Mouse (Mus musculus) CD4-positive, CD25-positive, alpha-beta regulatory T cell, adult 9 weeks (primary cell): Measurements from ENCODE around the gene Dock7. TPM values are rescaled to one million over a fixed set of nuclear protein-coding genes. Genes with fewer than 3 reads are reported as not detected.

Experiments
- polyA plus RNA-seq: library from polyadenylated mRNA; unstranded; fragments of 100-300 nt; shearing (Covaris generic); gene quantifications from one replicate; pipeline ENCODE4 v1.2.1, GENCODE M21; 2017

The Dock7 gene
- 0.33 TPM for polyA plus RNA-seq

GRCm38 (mm10) chr4:99120211-99121122, at the start of gene Dock7:
TSS of gene Dock7 (minus strand) at chr4:99120915.

GRCm38 (mm10) chr4:99030686-99031085, 90.0 kb downstream of the Dock7 start, which contains the start of gene Angptl3:
TSS of gene Angptl3 (plus strand) at chr4:99030954.

GRCm38 (mm10) chr4:98923568-98924070, 197.1 kb downstream of the Dock7 start, which contains the start of gene Usp1:
TSS of gene Usp1 (plus strand) at chr4:98923810.

Other genes starting within 250 kb of the Dock7 start
- gene Usp1, start 197.1 kb downstream of the Dock7 start, polyA plus RNA-seq, result 7.4 TPM
- not detected for gene Angptl3, start 90.0 kb downstream of the Dock7 start, polyA plus RNA-seq
- 1.2 TPM for gene Atg4c, start 73.0 kb upstream of the Dock7 start, polyA plus RNA-seq
- not detected for gene Gm12689, start 175.0 kb upstream of the Dock7 start, polyA plus RNA-seq